Mouse (Mus musculus) limb, embryonic 11.5 days (tissue): ENCODE data around the gene Pithd1. TPM values are rescaled to one million over a fixed set of nuclear protein-coding genes. Genes with fewer than 3 reads are reported as not detected.

Experiments used
- ATAC-seq: fragments of 200-750 bp; cut with Nextera tagmentation; 2 replicates; pipeline ENCODE4 v1.8.0; 2017; ENCODE audit warnings: low read depth; ENCODE audit not compliant: insufficient number of reproducible peaks, low FRiP score, low TSS enrichment
- DNase-seq: peaks from one replicate; pipeline ENCODE4 v3.0.0-alpha.2; 2015; ENCODE audit warnings: low spot score
- H3K27ac ChIP-seq: fragments of 300-500 bp; sonication (generic); replicated peaks from 2 replicates; pipeline ENCODE4 v1.5.1; 2014; ENCODE audit warnings: low read depth, mild to moderate bottlenecking, low read length
- H3K27me3 ChIP-seq: fragments of 300-500 bp; sonication (generic); 2 replicates; pipeline ENCODE4 v1.6.1; 2014; ENCODE audit warnings: mild to moderate bottlenecking, low read length, mixed read lengths; ENCODE audit not compliant: control insufficient read depth, insufficient read depth
- H3K36me3 ChIP-seq: fragments of 300-500 bp; sonication (generic); 2 replicates; pipeline ENCODE4 v1.6.1; 2014; ENCODE audit warnings: mild to moderate bottlenecking, low read length, moderate library complexity, mixed read lengths; ENCODE audit not compliant: control insufficient read depth, insufficient read depth
- H3K4me1 ChIP-seq: fragments of 300-500 bp; sonication (generic); 2 replicates; pipeline ENCODE4 v1.6.1; 2014; ENCODE audit warnings: low read length, mixed read lengths; ENCODE audit not compliant: control insufficient read depth, insufficient read depth
- H3K4me2 ChIP-seq: fragments of 300-500 bp; sonication (generic); 2 replicates; pipeline ENCODE4 v1.6.1; 2014; ENCODE audit warnings: low read depth, mild to moderate bottlenecking, moderate library complexity; ENCODE audit not compliant: severe bottlenecking
- H3K4me3 ChIP-seq: fragments of 300-500 bp; sonication (generic); 2 replicates; pipeline ENCODE4 v1.5.1; 2014; ENCODE audit warnings: low read depth, low read length
- H3K9ac ChIP-seq: fragments of 300-500 bp; sonication (generic); 2 replicates; pipeline ENCODE4 v1.6.1; 2014; ENCODE audit warnings: mild to moderate bottlenecking, low read length
- H3K9me3 ChIP-seq: fragments of 300-500 bp; sonication (generic); 2 replicates; pipeline ENCODE4 v1.6.1; 2016; ENCODE audit warnings: low read length; ENCODE audit not compliant: control insufficient read depth
- WGBS: fragments of 180-500 bp; shearing (Covaris S2); extraction: QIAGEN DNeasy Blood & Tissue Kit; methylation state at CpG from one replicate; pipeline ENCODE4 v1.1.7; 2014; 5-methylcytosine and 5-hydroxymethylcytosine counted together
- polyA plus RNA-seq: library from polyadenylated mRNA; unstranded; fragments of >200 nt; fragmentation: Nextera tagmentation; extraction: Ambion mirVana; gene quantifications from 2 replicates; pipeline ENCODE4 v1.2.1, GENCODE M21; 2014

The Pithd1 gene
- polyA plus RNA-seq, 1 experiment from 2014 or later = 68.3 TPM

DNA sequence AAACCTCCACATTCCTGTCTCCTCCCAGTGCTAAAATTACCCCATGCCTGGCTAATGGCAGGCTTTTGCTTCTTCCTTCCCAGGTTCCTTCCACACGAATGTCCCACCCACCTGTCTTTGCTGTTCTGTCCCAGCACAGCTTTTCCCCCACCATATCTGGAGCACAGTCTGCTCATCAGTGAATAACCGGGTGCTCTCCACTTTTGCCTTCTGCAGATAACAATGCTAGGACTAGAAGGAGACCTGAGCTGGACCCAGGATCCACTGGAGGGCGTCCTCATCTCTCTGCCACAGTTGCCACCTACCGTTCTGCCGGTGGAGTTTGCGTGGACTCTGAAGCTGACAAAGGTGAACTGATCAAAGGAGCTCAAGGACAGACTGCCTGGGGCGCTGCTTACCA, 48.2 kb downstream of the Pithd1 start:
- H3K27ac ChIP-seq = no peak overlapping the region
- DNase-seq (no peak), ATAC-seq (no peak)
- no peak overlapping the region for H3K4me2 ChIP-seq
- peaks cover 5% of the 10 kb centered on the region; the same call in 1 of the 2 replicates for H3K36me3 ChIP-seq
- no peaks in the 10 kb centered on the region for H3K9me3 ChIP-seq
- H3K4me3 ChIP-seq = no peak overlapping the region
- H3K27me3 ChIP-seq = no peaks in the 10 kb centered on the region
- no peak overlapping the region for H3K9ac ChIP-seq
- H3K4me1 ChIP-seq = no peaks in the 10 kb centered on the region
- 69% methylated on average over 7 of the region's 7 CpGs for WGBS

DNA sequence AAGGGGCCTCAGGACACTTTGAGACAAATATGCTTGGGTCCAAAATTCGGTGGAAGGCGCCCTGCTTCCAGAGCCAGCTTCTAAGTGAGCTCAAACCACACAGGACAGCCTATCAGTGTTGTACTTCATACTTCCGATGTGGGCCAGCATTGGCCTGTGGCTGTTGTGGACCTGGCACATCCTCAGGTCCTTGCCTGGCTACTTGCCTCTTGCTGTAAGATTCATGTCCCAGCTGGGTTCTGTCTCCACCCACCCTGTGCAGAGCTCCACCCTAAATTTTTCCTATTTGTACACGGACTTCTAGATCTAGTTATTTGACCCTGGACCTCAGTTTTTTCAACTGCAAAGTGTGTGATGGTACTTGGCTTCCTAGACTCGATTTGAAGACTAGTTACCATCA, 51.6 kb downstream of the Pithd1 start:
- Histone ChIP-seq H3K4me2 (no peak overlapping the region), H3K27ac (no peak overlapping the region), H3K4me1 (no peaks in the 10 kb centered on the region), H3K9ac (no peak overlapping the region), H3K9me3 (no peaks in the 10 kb centered on the region), H3K4me3 (no peak overlapping the region), H3K27me3 (no peaks in the 10 kb centered on the region), H3K36me3 (peaks cover 5% of the 10 kb centered on the region; the same call in 1 of the 2 replicates)
- DNase-seq = no peak
- ATAC-seq = no peak
- 91% methylated on average over 5 of the region's 5 CpGs for WGBS

DNA sequence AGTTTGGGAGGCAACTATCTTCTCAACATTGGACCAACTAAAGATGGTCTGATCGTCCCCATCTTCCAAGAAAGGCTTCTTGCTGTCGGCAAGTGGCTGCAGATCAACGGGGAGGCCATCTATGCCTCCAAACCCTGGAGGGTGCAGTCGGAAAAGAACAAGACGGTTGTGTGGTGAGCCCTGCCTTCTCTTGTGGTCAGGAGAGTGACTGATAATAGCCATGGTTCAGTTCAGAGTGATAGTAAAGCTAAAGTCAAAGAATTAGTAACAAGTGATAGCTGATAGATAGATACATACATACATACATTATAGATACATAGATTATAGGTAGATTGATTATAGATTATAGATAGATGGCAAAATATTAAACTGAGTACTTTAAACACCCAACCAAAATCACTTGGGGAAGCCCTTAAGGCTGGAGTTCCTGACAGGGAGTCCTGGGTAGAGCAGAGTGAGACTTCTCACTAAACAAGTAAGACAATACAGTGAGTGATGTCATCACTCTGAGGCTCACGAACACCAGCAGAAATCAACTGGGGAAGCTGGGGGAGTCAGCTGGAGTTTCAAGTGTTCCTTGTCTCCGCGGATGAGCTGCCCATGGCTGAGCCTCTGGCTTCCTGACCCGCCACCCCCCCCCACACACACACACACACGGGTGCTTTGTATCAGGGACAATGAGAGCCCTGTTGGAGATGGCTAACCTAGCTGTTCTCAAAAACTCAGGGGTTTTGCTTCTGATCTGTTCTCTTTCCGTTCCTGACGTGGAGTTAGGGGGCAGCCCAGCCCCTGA, 52.2 kb downstream of the Pithd1 start:
- no peaks in the 10 kb centered on the region for H3K9me3 ChIP-seq
- WGBS = 78% methylated on average over 12 of the region's 12 CpGs
- no peaks in the 10 kb centered on the region for H3K27me3 ChIP-seq
- no peak overlapping the region for H3K9ac ChIP-seq
- DNase-seq (no peak), ATAC-seq (no peak)
- no peak overlapping the region for H3K27ac ChIP-seq
- peaks cover 5% of the 10 kb centered on the region; the same call in 1 of the 2 replicates for H3K36me3 ChIP-seq
- H3K4me3 ChIP-seq = no peak overlapping the region
- H3K4me2 ChIP-seq = no peak overlapping the region
- H3K4me1 ChIP-seq = no peaks in the 10 kb centered on the region

DNA sequence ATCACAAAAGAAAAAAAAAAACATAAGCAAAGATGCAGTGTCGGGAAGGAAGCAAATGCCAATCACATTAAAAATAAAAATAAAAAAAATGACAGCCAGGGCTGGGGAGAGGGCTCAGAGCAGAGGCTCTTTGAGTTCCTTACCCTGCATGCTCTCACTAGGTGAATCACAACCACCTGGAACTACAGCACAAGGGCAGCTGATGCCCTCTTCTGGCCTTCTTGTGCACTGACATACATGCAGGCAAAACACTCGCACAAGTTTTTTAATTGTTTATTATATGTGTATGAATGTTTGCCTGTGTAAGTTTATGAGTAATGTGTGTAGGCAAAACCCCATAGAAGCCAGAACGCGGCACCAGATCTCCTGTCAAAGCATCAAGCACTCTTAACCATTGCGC, 55.2 kb downstream of the Pithd1 start:
- Histone ChIP-seq H3K9me3 (no peaks in the 10 kb centered on the region), H3K4me1 (no peaks in the 10 kb centered on the region), H3K4me2 (no peak overlapping the region), H3K27me3 (no peaks in the 10 kb centered on the region), H3K27ac (no peak overlapping the region), H3K4me3 (no peak overlapping the region), H3K36me3 (no peaks in the 10 kb centered on the region; the same call in 1 of the 2 replicates), H3K9ac (no peak overlapping the region)
- DNase-seq (peak; percentile 36), ATAC-seq (no peak)
- 64% methylated on average over 5 of the region's 5 CpGs for WGBS

DNA sequence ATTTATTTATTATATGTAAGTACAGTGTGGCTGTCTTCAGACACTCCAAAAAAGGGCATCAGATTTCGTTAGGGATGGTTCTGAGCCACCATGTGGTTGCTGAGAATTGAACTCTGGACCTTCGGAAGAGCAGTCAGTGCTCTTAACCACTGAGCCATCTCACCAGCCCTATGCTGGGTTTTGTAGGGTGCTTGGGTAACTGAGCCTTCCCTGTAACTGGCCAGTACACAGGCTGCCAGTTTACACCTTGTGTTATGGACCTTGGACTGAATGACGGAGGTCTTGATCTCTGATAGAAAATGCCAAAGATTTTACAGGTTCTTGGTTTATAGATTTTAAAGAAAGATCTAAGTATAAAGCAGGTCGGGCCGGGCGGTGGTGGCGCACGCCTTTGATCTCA, 56.8 kb downstream of the Pithd1 start:
- no peaks in the 10 kb centered on the region for H3K27me3 ChIP-seq
- no peaks in the 10 kb centered on the region for H3K9me3 ChIP-seq
- H3K4me1 ChIP-seq = no peaks in the 10 kb centered on the region
- no peak for ATAC-seq
- H3K27ac ChIP-seq = no peak overlapping the region
- no peak overlapping the region for H3K4me2 ChIP-seq
- H3K36me3 ChIP-seq = no peaks in the 10 kb centered on the region; the same call in 1 of the 2 replicates
- H3K9ac ChIP-seq = no peak overlapping the region
- DNase-seq = no peak
- no peak overlapping the region for H3K4me3 ChIP-seq
- 93% methylated on average over 8 of the region's 8 CpGs for WGBS

DNA sequence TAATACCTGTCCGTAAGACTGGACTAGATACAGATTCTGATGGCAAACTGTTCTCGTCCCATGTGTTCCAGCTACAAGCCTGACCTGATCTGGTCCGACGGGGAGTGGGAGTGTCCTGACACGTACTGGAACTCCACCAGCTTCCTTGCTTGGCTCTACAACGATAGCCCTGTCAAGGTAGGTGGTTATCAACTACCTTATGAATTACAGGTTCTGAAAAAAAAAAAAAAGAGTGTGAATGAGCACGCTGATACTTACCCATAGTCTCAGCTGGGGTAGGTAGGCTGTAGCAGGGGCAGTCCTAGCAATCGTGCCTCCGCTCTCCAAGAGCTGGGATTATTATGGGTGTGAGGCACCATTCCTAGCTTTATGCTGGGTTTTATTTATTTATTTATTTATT, 57.2 kb downstream of the Pithd1 start:
- H3K9ac ChIP-seq = no peak overlapping the region
- no peak overlapping the region for H3K4me2 ChIP-seq
- DNase-seq (no peak), ATAC-seq (no peak)
- no peaks in the 10 kb centered on the region for H3K9me3 ChIP-seq
- 95% methylated on average over 9 of the region's 9 CpGs for WGBS
- H3K27me3 ChIP-seq = no peaks in the 10 kb centered on the region
- H3K4me3 ChIP-seq = no peak overlapping the region
- H3K36me3 ChIP-seq = no peaks in the 10 kb centered on the region; the same call in 1 of the 2 replicates
- H3K27ac ChIP-seq = no peak overlapping the region
- H3K4me1 ChIP-seq = no peaks in the 10 kb centered on the region

DNA sequence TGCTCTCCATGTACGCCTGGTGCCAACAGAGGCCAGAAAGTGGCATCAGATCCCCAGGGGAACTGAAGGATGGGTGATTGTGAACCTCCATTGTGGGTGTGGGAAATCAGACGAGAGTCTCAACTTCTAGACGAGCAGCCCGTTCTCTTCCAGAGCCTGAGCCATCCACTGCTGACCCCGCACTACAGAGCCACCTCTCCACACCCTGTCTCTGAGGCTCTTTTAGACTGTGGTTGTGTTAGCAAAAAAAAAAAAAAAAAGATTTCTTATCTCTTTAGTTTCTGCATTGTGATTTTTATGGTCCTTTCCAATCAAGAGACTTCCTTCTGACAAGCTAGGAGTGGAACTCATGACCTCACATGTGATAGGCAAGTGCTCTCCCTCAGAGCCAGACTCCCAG, 57.7 kb downstream of the Pithd1 start:
- Histone ChIP-seq H3K27ac (no peak overlapping the region), H3K4me2 (no peak overlapping the region), H3K4me3 (no peak overlapping the region), H3K36me3 (no peaks in the 10 kb centered on the region; the same call in 1 of the 2 replicates), H3K4me1 (no peaks in the 10 kb centered on the region), H3K9ac (no peak overlapping the region), H3K27me3 (no peaks in the 10 kb centered on the region), H3K9me3 (no peaks in the 10 kb centered on the region)
- ATAC-seq (no peak), DNase-seq (no peak)
- 90% methylated on average over 5 of the region's 5 CpGs for WGBS

DNA sequence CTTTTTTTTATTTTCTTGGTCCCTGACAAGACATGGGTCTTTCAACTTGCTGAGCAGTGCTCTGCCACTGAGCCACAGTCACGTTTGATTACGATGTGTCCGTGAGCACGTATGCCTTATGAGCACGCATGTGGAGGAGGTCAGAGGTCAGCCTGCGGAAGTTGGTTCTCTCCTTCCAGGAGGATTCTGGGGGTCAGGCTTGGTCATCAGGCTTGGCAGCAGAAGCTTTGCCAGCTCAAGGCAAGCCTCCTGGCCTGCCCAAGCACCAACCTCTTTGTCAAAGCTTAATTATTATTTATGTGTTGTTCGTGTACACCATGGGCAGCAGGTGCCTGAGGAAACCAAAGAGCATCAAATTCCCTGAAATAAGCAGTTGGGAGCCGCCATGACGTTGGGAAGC, 58.7 kb downstream of the Pithd1 start:
- Histone ChIP-seq H3K4me3 (no peak overlapping the region), H3K4me1 (no peaks in the 10 kb centered on the region), H3K9me3 (no peaks in the 10 kb centered on the region), H3K9ac (no peak overlapping the region), H3K4me2 (no peak overlapping the region), H3K36me3 (peaks cover 2% of the 10 kb centered on the region; the same call in 1 of the 2 replicates), H3K27me3 (no peaks in the 10 kb centered on the region), H3K27ac (no peak overlapping the region)
- 83% methylated on average over 9 of the region's 9 CpGs for WGBS
- ATAC-seq (no peak), DNase-seq (no peak)
